Mouse (Mus musculus): ENCODE measurements at regions not wholly inside any gene's neighbourhood (a gene's known extent, or its start where the extent isn't known, plus 50 kb on each side); places are given as distances from the start of the nearest gene placed in this dataset.

GRCm38 (mm10) chr14:98505321-98505720, 335.8 kb upstream of the Dach1 start:
- TF ChIP-seq CTCF (IDR thresholded peaks at IDR 0.05; ENCODE audit: insufficient read depth, low read length) (no peak), POLR2A (IDR thresholded peaks at IDR 0.05; ENCODE audit: borderline replicate concordance, extremely low read depth, low read depth, low read length) (no peak)
